Mouse (Mus musculus): ENCODE data around the gene Chrna5. TPM values are rescaled to one million over a fixed set of nuclear protein-coding genes. Genes with fewer than 3 reads are reported as not detected.

Chrna5 gene
- total and polyA plus RNA-seq, 3 experiments, result not detected

DNA sequence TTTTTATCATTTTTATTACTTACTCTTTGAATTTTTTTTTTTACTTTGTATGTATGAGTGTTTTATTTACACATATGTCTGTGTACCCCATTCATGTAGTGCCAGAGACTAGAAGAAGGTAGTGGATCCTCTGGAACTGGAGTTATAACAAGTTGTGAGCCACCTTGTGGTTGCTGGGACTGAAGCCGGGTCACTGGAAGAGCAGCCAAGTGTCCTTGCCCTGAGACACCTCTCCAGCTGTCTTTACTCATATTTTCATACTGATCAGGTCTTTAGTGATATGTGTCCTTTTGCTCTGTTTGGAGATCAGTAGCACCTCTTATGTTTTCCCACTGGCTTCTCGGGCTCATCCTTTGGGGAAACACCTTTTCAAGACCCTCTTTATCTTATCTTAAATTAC lies 36.2 kb upstream of the Chrna5 start:
- no peak overlapping the region for H3K9ac ChIP-seq (ENCODE audit: control insufficient read depth, low read depth, low read length, poor library complexity, severe bottlenecking)
- H3K27ac ChIP-seq (ENCODE audit: control insufficient read depth, low read depth, low read length), result no peak overlapping the region
- peaks cover 2 to 10% of the 10 kb centered on the region in 2 experiments; a peak in 3 of 4 replicates for H3K27me3 ChIP-seq (ENCODE audit: control insufficient read depth in 1 of 2, insufficient read depth in 2 of 2, low read length in 2 of 2)
- H3K79me2 ChIP-seq (ENCODE audit: control insufficient read depth, insufficient read depth, low read length, poor library complexity), result no peaks in the 10 kb centered on the region
- H3K4me3 ChIP-seq (ENCODE audit: control insufficient read depth in 1 of 2, insufficient read depth in 1 of 2, low read depth in 2 of 2, low read length in 2 of 2), result no peak overlapping the region
- TF ChIP-seq SMC3 (IDR thresholded peaks at IDR 0.05; ENCODE audit: low read depth, low read length), result 0 out of 2 replicates have a peak, but pooled peaks have one; percentile 16
- peak in 1 of 3 experiments; percentile 15; a peak in 1 of 6 replicates for TF ChIP-seq CTCF (IDR thresholded peaks at IDR 0.05 in 2 of 3, conservative IDR thresholded peaks at IDR 0.05 in 1 of 3; ENCODE audit: control insufficient read depth in 1 of 3, insufficient read depth in 1 of 3, low read depth in 2 of 3, low read length in 3 of 3, poor library complexity in 1 of 3, severe bottlenecking in 1 of 3)
- TF ChIP-seq RAD21 (IDR thresholded peaks at IDR 0.05; ENCODE audit: low read depth, low read length), result no peak
- TF ChIP-seq BHLHE40 (IDR thresholded peaks at IDR 0.05; ENCODE audit: borderline replicate concordance, low read depth, low read length), result no peak
- no peak for TF ChIP-seq SIN3A (IDR thresholded peaks at IDR 0.05; ENCODE audit: low read length)
- no peak for TF ChIP-seq KAT2A (conservative IDR thresholded peaks at IDR 0.05; ENCODE audit: low read depth, low read length)
- TF ChIP-seq MAX (IDR thresholded peaks at IDR 0.05; ENCODE audit: low read length), result no peak
- no peak for DNase-seq (ENCODE audit: low read depth, low spot score)
- H3K4me1 ChIP-seq (ENCODE audit: control insufficient read depth in 1 of 2, insufficient read depth in 2 of 2, low read length in 2 of 2), result peaks cover 0 to 1% of the 10 kb centered on the region in 2 experiments; a peak in 1 of 4 replicates
- peaks cover 0 to under 1% of the 10 kb centered on the region in 2 experiments; a peak in 2 of 4 replicates for H3K36me3 ChIP-seq (ENCODE audit: control insufficient read depth in 1 of 2, insufficient read depth in 2 of 2, low read length in 2 of 2)
- no peaks in the 10 kb centered on the region for H3K9me3 ChIP-seq (replicated peaks; ENCODE audit: insufficient read depth, low read length)

DNA sequence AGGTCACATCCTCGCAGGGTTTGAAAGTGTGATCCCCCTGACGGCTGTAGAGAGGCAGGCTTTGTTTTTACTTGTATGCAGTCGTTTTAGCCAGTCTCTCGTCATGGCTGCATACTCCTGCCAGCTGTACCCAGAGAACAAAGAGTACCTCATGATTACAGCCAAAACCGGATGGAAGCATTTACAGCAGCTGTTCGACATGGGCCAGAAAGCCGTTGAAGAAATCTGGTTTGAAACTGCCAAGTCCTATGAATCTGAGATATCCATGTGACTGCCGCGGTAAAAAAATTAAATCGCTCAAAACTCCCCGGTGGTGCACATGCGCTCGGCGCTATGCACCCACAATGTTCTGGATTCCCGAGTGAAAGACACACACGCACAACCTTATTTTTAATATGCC lies 34.4 kb upstream of the Chrna5 start:
- H3K4me1 ChIP-seq (ENCODE audit: control insufficient read depth in 1 of 2, insufficient read depth in 2 of 2, low read length in 2 of 2), result peaks cover 2 to 5% of the 10 kb centered on the region in 2 experiments; a peak in 2 of 4 replicates
- H3K36me3 ChIP-seq (ENCODE audit: control insufficient read depth in 1 of 2, insufficient read depth in 2 of 2, low read length in 2 of 2), result peaks cover 0 to 6% of the 10 kb centered on the region in 2 experiments; a peak in 2 of 4 replicates
- no peak for TF ChIP-seq CHD1 (IDR thresholded peaks at IDR 0.05; ENCODE audit: low read depth, low read length)
- TF ChIP-seq MAX (IDR thresholded peaks at IDR 0.05; ENCODE audit: low read length), result no peak
- no peak for TF ChIP-seq POLR2AphosphoS5 (IDR thresholded peaks at IDR 0.05; ENCODE audit: borderline replicate concordance, low read depth, low read length)
- TF ChIP-seq ELF1 (IDR thresholded peaks at IDR 0.05; ENCODE audit: low read depth, low read length), result no peak
- TF ChIP-seq TCF12 (IDR thresholded peaks at IDR 0.05; ENCODE audit: low read depth, low read length), result no peak
- no peak for TF ChIP-seq GABPA (IDR thresholded peaks at IDR 0.05; ENCODE audit: low read depth, low read length)
- no peak for TF ChIP-seq USF2 (IDR thresholded peaks at IDR 0.05; ENCODE audit: borderline replicate concordance in 1 of 2, insufficient read depth in 1 of 2, low read depth in 1 of 2, low read length in 2 of 2)
- TF ChIP-seq GATA1 (IDR thresholded peaks at IDR 0.05; ENCODE audit: low read depth, low read length), result no peak
- TF ChIP-seq UBTF (IDR thresholded peaks at IDR 0.05; ENCODE audit: borderline replicate concordance, insufficient read depth, low read depth, low read length), result no peak
- no peak for TF ChIP-seq MYB (IDR thresholded peaks at IDR 0.05; ENCODE audit: low read depth, low read length)
- no peak for TF ChIP-seq ZMIZ1 (IDR thresholded peaks at IDR 0.05; ENCODE audit: low read depth, low read length)
- no peak for TF ChIP-seq MAFK (IDR thresholded peaks at IDR 0.05; ENCODE audit: borderline replicate concordance, low read depth, low read length)
- H3K27ac ChIP-seq (ENCODE audit: control insufficient read depth, low read depth, low read length), result no peak overlapping the region
- H3K79me2 ChIP-seq (ENCODE audit: control insufficient read depth, insufficient read depth, low read length, poor library complexity), result peaks cover 6% of the 10 kb centered on the region
- DNase-seq (ENCODE audit: low read depth, low spot score), result no peak
- no peaks in the 10 kb centered on the region for H3K9me3 ChIP-seq (replicated peaks; ENCODE audit: insufficient read depth, low read length)
- H3K4me3 ChIP-seq (ENCODE audit: control insufficient read depth in 1 of 2, insufficient read depth in 1 of 2, low read depth in 2 of 2, low read length in 2 of 2), result no peak overlapping the region
- H3K27me3 ChIP-seq (ENCODE audit: control insufficient read depth in 1 of 2, insufficient read depth in 2 of 2, low read length in 2 of 2), result peaks cover 2 to 10% of the 10 kb centered on the region in 2 experiments; a peak in 3 of 4 replicates
- H3K9ac ChIP-seq (ENCODE audit: control insufficient read depth, low read depth, low read length, poor library complexity, severe bottlenecking), result no peak overlapping the region
